Mouse (Mus musculus) intestine, postnatal 0 days (tissue): ENCODE measurements around the gene Gm28043. TPM values are rescaled to one million over a fixed set of nuclear protein-coding genes. Genes with fewer than 3 reads are reported as not detected.
A peak's percentile ranks its signal among the peaks of the same experiment; 100 is the strongest.

Experiments used
- ATAC-seq: fragments of 200-750 bp; cut with Nextera tagmentation; 2 replicates; pipeline ENCODE4 v1.8.0; 2017; ENCODE audit warnings: mild to moderate bottlenecking, moderate TSS enrichment, moderate library complexity
- H3K27ac ChIP-seq: fragments of 300-500 bp; sonication (generic); 2 replicates; pipeline ENCODE4 v1.5.1; 2014; ENCODE audit warnings: mild to moderate bottlenecking, low read depth, low read length, moderate library complexity
- H3K27me3 ChIP-seq: fragments of 300-500 bp; sonication (generic); replicated peaks from 2 replicates; pipeline ENCODE4 v1.6.1; 2014; ENCODE audit warnings: low read length, mixed read lengths; ENCODE audit not compliant: control insufficient read depth, insufficient read depth
- H3K36me3 ChIP-seq: fragments of 300-500 bp; sonication (generic); 2 replicates; pipeline ENCODE4 v1.6.1; 2014; ENCODE audit warnings: mild to moderate bottlenecking, moderate library complexity; ENCODE audit not compliant: control insufficient read depth, insufficient read depth
- H3K4me1 ChIP-seq: fragments of 300-500 bp; sonication (generic); replicated peaks from 2 replicates; pipeline ENCODE4 v1.6.1; 2014; ENCODE audit warnings: antibody characterized with exemption, low read length, mixed read lengths; ENCODE audit not compliant: control insufficient read depth, insufficient read depth
- H3K4me2 ChIP-seq: fragments of 300-500 bp; sonication (generic); replicated peaks from 2 replicates; pipeline ENCODE4 v1.6.1; 2014; ENCODE audit warnings: low read depth, mild to moderate bottlenecking, moderate library complexity
- H3K4me3 ChIP-seq: fragments of 300-500 bp; sonication (generic); 2 replicates; pipeline ENCODE4 v1.5.1; 2014; ENCODE audit warnings: low read depth, low read length
- H3K9ac ChIP-seq: fragments of 300-500 bp; sonication (generic); 2 replicates; pipeline ENCODE4 v1.6.1; 2014; ENCODE audit warnings: mild to moderate bottlenecking, low read depth, low read length
- H3K9me3 ChIP-seq: fragments of 300-500 bp; sonication (generic); 2 replicates; pipeline ENCODE4 v1.6.1; 2016; ENCODE audit warnings: mixed run types; ENCODE audit not compliant: control insufficient read depth
- CTCF ChIP-seq: sonication (generic); IDR thresholded peaks from 2 replicates; pipeline ENCODE4 v1.5.1; 2016; ENCODE audit warnings: low read depth, mild to moderate bottlenecking, control low read depth, antibody characterized with exemption, moderate library complexity
- WGBS: fragments of 180-500 bp; shearing (Covaris S2); extraction: QIAGEN DNeasy Blood & Tissue Kit; methylation state at CpG from one replicate; pipeline ENCODE4 v1.1.7; 2014; 5-methylcytosine and 5-hydroxymethylcytosine counted together
- polyA plus RNA-seq: library from polyadenylated mRNA; unstranded; fragments of >200 nt; fragmentation: Nextera tagmentation; extraction: Ambion mirVana; gene quantifications from 2 replicates; pipeline ENCODE4 v1.2.1, GENCODE M21; 2015

Gene Gm28043
- polyA plus RNA-seq, 1 experiment from 2014 or later = 0.82 TPM

DNA sequence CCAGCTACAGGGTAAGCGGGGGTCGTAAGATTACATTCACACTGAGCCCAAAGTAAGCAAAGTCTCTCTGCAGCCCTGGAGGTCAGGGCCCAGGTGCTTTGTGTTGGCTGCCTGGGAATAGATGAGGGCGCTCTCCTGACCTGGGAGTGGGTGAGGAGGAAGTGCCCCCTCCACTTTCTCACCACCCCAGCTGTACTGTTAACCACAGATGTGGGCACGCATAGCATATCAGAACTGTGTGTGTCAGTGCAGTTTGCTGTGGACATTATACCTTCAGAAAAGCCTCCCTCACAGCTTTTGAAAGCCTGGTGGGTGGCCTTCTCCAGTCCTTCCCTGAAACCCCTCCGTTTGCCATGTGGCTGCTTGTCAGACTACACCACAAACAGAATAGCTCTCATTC is 30.4 kb upstream of the Gm28043 start:
- Histone ChIP-seq H3K36me3 (peaks cover 19% of the 10 kb centered on the region; the same call in 1 of the 2 replicates), H3K4me2 (no peak overlapping the region), H3K9ac (no peak overlapping the region), H3K27me3 (no peaks in the 10 kb centered on the region), H3K4me1 (0 out of 2 replicates have a peak, but pooled peaks cover 3% of the 10 kb centered on the region), H3K4me3 (no peak overlapping the region), H3K27ac (no peak overlapping the region), H3K9me3 (no peaks in the 10 kb centered on the region)
- no peak for TF ChIP-seq CTCF
- ATAC-seq = no peak
- WGBS = 79% methylated on average over 5 of the region's 5 CpGs

DNA sequence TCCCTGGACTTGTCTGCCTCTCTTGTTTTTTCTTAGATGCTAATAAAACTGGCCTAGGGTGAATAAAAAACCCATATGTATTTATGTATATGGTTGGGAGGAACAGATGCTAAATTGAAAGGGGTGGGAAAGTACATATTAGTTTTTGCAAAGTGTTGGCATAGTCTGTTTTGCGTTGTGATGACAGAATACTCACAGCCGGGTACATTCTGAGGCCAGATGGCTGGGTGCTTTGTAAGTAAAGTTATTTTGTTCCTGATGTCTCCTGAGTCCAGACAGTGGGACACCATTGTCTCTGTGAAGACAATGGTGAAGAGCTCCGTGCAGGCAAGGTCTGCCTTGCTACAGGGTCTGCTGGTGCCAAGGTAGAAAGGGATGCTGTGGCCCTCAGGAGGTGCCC is 29.9 kb upstream of the Gm28043 start:
- no peak for TF ChIP-seq CTCF
- 80% methylated on average over 3 of the region's 3 CpGs for WGBS

DNA sequence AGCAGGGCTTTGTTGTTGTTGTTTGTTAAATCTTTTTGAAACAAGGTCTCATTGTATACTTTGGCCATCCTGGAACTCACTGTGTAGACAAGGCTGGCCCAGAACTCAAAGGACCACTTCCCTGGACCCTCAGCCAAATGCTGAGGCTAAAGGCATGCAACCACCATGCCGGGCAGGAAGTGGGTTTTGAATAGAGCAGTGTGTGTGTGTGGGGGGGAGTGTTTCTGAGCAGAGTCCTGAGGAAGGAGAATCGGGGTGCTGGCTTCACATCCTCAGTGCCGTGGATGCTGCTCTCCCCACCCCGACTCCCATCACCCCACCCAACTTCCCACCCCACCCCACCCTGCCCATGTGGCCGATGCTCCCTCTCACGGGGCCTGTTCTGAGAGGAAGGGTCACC is 29.2 kb upstream of the Gm28043 start:
- 81% methylated on average over 6 of the region's 6 CpGs for WGBS
- Histone ChIP-seq H3K27me3 (no peaks in the 10 kb centered on the region), H3K4me1 (0 out of 2 replicates have a peak, but pooled peaks cover 2% of the 10 kb centered on the region), H3K9me3 (no peaks in the 10 kb centered on the region), H3K4me2 (no peak overlapping the region), H3K9ac (no peak overlapping the region), H3K4me3 (no peak overlapping the region), H3K36me3 (peaks cover 23% of the 10 kb centered on the region; the same call in 1 of the 2 replicates), H3K27ac (no peak overlapping the region)
- no peak for TF ChIP-seq CTCF
- no peak for ATAC-seq

More for the DNA sequence above, 29.9 kb upstream of the Gm28043 start:
- H3K9me3 ChIP-seq = no peaks in the 10 kb centered on the region
- H3K27me3 ChIP-seq = no peaks in the 10 kb centered on the region
- no peak overlapping the region for H3K9ac ChIP-seq
- peaks cover 23% of the 10 kb centered on the region; the same call in 1 of the 2 replicates for H3K36me3 ChIP-seq
- no peak overlapping the region for H3K4me3 ChIP-seq
- H3K4me1 ChIP-seq = 0 out of 2 replicates have a peak, but pooled peaks cover 3% of the 10 kb centered on the region
- no peak overlapping the region for H3K4me2 ChIP-seq
- no peak overlapping the region for H3K27ac ChIP-seq
- ATAC-seq = no peak

DNA sequence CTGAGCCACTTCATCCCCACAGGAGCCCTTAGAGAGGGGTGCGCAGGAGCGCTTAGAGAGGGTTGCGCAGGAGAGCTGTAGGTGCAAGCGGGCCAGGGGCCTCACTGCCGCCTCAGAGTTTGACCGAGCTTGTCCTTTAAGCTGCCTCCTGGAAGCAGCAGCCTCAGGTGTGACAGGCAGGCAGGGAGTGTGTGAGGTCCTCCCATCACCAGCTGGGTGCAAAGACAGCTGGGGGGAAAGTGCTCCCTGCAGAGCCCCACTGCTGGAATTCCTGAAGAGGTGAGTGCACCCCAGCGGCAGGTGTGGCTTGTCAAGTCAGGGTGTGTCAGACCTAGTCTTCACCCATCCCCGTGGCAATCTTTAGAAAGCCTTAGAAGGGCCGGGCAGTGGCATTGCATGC is 27.8 kb upstream of the Gm28043 start:
- Histone ChIP-seq H3K9me3 (no peaks in the 10 kb centered on the region), H3K27me3 (no peaks in the 10 kb centered on the region), H3K4me1 (no peaks in the 10 kb centered on the region), H3K27ac (no peak overlapping the region), H3K9ac (no peak overlapping the region), H3K36me3 (peaks cover 22% of the 10 kb centered on the region; the same call in 1 of the 2 replicates), H3K4me3 (no peak overlapping the region), H3K4me2 (no peak overlapping the region)
- 0 out of 2 replicates have a peak, but pooled peaks have one; percentile 40 for ATAC-seq
- 66% methylated on average over 9 of the region's 9 CpGs for WGBS
- no peak for TF ChIP-seq CTCF

DNA sequence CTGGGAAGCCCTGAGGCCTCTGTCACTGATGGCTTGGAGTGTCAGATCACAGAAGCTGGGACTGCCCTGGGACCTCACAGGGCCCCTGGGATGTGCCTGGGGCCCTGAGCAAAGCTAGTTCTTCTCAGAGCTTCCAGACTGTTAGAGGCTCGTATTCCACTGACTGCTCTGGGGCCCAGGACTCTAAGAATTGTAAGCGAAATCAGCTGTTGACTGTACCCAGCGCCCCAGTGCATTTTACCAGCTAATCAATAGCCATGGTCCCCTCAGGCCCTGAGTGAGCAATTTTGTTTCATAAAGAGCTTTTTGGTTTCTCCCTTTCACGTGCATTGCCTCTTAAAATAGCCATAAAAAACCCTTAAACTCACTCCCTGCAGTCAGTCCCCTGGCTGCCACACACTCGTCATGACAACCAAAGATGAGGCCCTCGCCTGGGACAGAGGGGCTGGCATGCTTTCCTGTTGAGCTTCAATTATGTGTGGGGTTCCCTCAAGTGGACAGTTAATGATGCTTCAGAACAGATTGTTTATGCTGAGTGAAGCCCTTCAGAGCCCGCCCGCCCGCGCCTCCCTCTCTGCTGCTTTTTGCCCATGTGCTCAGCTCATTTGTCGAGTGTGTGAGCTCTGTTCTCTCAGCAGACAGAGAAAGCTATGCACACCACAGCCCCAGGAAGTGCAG is 25.3 kb upstream of the Gm28043 start:
- TF ChIP-seq CTCF = no peak

DNA sequence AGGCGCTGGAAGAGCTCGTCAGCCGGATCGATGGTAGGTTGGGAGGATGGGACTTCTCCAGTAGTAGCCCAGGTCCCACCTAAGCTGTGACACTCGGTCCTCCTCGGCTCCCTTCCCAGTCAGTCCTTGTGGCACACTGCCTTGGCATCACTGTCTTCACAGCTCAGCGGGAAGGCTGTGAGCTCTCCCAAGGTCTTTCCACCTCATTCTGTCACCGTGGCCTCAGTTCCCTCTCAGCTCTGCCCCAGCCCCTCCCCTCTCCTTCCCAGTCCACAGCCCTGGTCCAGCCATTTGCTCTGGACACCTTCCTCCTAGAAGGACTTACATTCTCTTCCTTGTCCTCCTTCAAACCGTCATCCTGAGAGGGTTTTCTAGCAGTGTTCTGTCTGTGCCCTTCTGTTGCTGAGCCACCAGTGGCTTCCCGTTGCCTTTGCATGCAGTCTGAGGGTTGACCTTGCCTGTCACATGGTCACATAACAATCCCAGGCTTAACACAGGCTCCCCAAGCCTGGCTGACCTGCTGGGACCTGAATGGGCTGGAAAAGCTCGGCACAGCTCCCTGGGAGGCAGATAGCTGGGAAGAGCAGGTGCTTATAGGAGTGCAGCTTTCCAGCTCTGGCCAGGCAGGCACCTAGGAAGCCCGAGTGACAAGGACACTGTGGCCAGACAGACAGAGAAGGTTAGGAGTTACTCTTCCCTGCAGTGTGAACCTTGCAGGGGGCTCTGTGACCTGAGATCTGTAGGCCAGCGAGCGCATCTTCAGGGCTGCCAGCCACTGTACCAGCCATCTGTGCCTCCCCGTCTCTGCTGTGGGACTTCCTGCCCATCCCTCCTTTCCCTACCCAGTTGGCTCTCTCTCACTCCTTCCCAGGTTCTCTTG is 18.5 kb upstream of the Gm28043 start:
- Histone ChIP-seq H3K4me1 (0 out of 2 replicates have a peak, but pooled peaks cover 2% of the 10 kb centered on the region), H3K27ac (no peak overlapping the region; the same call in 1 of the 2 replicates), H3K4me2 (no peak overlapping the region), H3K9me3 (no peaks in the 10 kb centered on the region), H3K9ac (no peak overlapping the region), H3K4me3 (no peak overlapping the region), H3K27me3 (no peaks in the 10 kb centered on the region), H3K36me3 (peaks cover 39% of the 10 kb centered on the region)
- TF ChIP-seq CTCF = no peak
- WGBS = 81% methylated on average over 15 of the region's 15 CpGs
- no peak for ATAC-seq

More for the DNA sequence above, 25.3 kb upstream of the Gm28043 start:
- no peak overlapping the region for H3K4me3 ChIP-seq
- H3K36me3 ChIP-seq = peaks cover 12% of the 10 kb centered on the region; the same call in 1 of the 2 replicates
- no peak overlapping the region for H3K27ac ChIP-seq
- 64% methylated on average over 11 of the region's 11 CpGs for WGBS
- no peaks in the 10 kb centered on the region for H3K9me3 ChIP-seq
- no peaks in the 10 kb centered on the region for H3K27me3 ChIP-seq
- no peaks in the 10 kb centered on the region for H3K4me1 ChIP-seq
- no peak for ATAC-seq
- H3K4me2 ChIP-seq = no peak overlapping the region
- H3K9ac ChIP-seq = no peak overlapping the region
